In genomic region chr11:102859933-102860332, GRCm38 (mm10) we compare ENCODE assay signal across 17 mouse cellular contexts. TPM values are rescaled to one million over a fixed set of nuclear protein-coding genes. Genes with fewer than 3 reads are reported as not detected.
DNase-seq lines count a peak whose midpoint lies in the region; ATAC-seq and TF ChIP-seq lines count a peak whose summit lies in the region.
"Had no signal": no experiment of that assay in that cellular context is flagged by ENCODE, and none has a peak within 500 bp of the region (broad histone marks: within the 10 kb centered on the region; RNA-seq: fewer than 3 reads in every experiment).

No protein-coding gene starts in this region.

- no peaks in the 10 kb centered on the region for H3K27me3 ChIP-seq in stomach, postnatal 0 days (ENCODE audit: control insufficient read depth, insufficient read depth, low read length)
- H3K27me3 ChIP-seq: embryonic facial prominence, embryonic 15.5 days; limb, embryonic 13.5 days; stomach, embryonic 15.5 days had no signal

- intact Hi-C loops in left cerebral cortex, adult 2 months (cut with DNase I) = no loop called here

- no peak for TF ChIP-seq CTCF in left cerebral cortex, adult 2 months (IDR thresholded peaks at IDR 0.05)
- no peak for TF ChIP-seq CTCF in stomach, postnatal 0 days (IDR thresholded peaks at IDR 0.05; ENCODE audit: low read depth)

- no peak overlapping the region for H3K9ac ChIP-seq in stomach, postnatal 0 days (ENCODE audit: low read length)
- H3K9ac ChIP-seq: embryonic facial prominence, embryonic 15.5 days; limb, embryonic 13.5 days; lung, embryonic 14.5 days; stomach, embryonic 15.5 days had no signal

- TF ChIP-seq EP300 in stomach, postnatal 0 days (optimal IDR thresholded peaks at IDR 0.05) = no peak

- no peak overlapping the region for H3K4me3 ChIP-seq in left cerebral cortex, adult 2 months
- no peak overlapping the region for H3K4me3 ChIP-seq in stomach, postnatal 0 days (ENCODE audit: low read depth, low read length)
- H3K4me3 ChIP-seq: embryonic facial prominence, embryonic 15.5 days; limb, embryonic 13.5 days; stomach, embryonic 15.5 days had no signal

- no peak for DNase-seq in frontal cortex, postnatal 14 days (ENCODE audit: low spot score in 2 of 2)
- DNase-seq in right cerebral cortex, adult 2 months (ENCODE audit: low spot score in 2 of 2) = peak; percentile 34 to 50
- DNase-seq in right cerebral cortex, postnatal 4 days = no peak
- DNase-seq in left cerebral cortex, adult 2 months (ENCODE audit: extremely low spot score in 1 of 2, low spot score in 2 of 2) = no peak
- no peak for DNase-seq in spleen, postnatal 10 days (ENCODE audit: low spot score in 2 of 2)
- DNase-seq in stomach, postnatal 0 days (ENCODE audit: low spot score) = no peak
- DNase-seq: adrenal gland, adult 8-10 months; heart, postnatal 10 days; kidney, postnatal 25 days; lung, embryonic 14.5 days; thymus, postnatal 4 days had no signal

- H3K27ac ChIP-seq in left cerebral cortex, adult 2 months = peak overlapping the region; percentile 34
- no peak overlapping the region for H3K27ac ChIP-seq in stomach, postnatal 0 days (replicated peaks)
- H3K27ac ChIP-seq: embryonic facial prominence, embryonic 15.5 days; limb, embryonic 13.5 days; stomach, embryonic 15.5 days had no signal

- ATAC-seq in frontal cortex, adult (ENCODE audit: low TSS enrichment) = peak; percentile 83
- no peak for ATAC-seq in stomach, postnatal 0 days (ENCODE audit: low FRiP score, low TSS enrichment)
- ATAC-seq: intestine, embryonic 16.5 days had no signal

- no peaks in the 10 kb centered on the region for H3K9me3 ChIP-seq in stomach, postnatal 0 days (ENCODE audit: control insufficient read depth, low read length)
- H3K9me3 ChIP-seq: embryonic facial prominence, embryonic 15.5 days; limb, embryonic 13.5 days; stomach, embryonic 15.5 days had no signal

- H3K4me1 ChIP-seq in stomach, postnatal 0 days (replicated peaks; ENCODE audit: control insufficient read depth, insufficient read depth) = no peaks in the 10 kb centered on the region
- H3K4me1 ChIP-seq: embryonic facial prominence, embryonic 15.5 days; stomach, embryonic 15.5 days had no signal

- H3K4me2 ChIP-seq in stomach, postnatal 0 days (replicated peaks; ENCODE audit: low read depth) = no peak overlapping the region
- H3K4me2 ChIP-seq: embryonic facial prominence, embryonic 15.5 days; limb, embryonic 13.5 days; lung, embryonic 14.5 days; stomach, embryonic 15.5 days had no signal

- peaks cover 15% of the 10 kb centered on the region for H3K36me3 ChIP-seq in stomach, postnatal 0 days (ENCODE audit: control insufficient read depth, insufficient read depth, low read length)

- WGBS in stomach, postnatal 0 days = 91% methylated on average over 8 of the region's 8 CpGs

RNA-seq across cellular contexts. Expression of gene Eftud2, which starts 20.9 kb away (rescaled TPM):
- total RNA-seq in left cerebral cortex, adult 2 months (2021) = 100 to 1,000 TPM; 135 to 138 TPM
- polyA plus RNA-seq in stomach, postnatal 0 days (2015; fragmentation: Nextera tagmentation; extraction: Ambion mirVana) = 62.0 and 65.2 TPM in 2 replicates

RNA-seq across cellular contexts. Expression of gene Ccdc103, which starts 21.1 kb away (rescaled TPM):
- total RNA-seq in left cerebral cortex, adult 2 months (2021) = 1 to 10 TPM; 1.8 to 2.6 TPM
- 0.30 and 0.56 TPM in 2 replicates for polyA plus RNA-seq in stomach, postnatal 0 days (2015; fragmentation: Nextera tagmentation; extraction: Ambion mirVana)
- total RNA-seq: megakaryocyte, adult 5-6 weeks had no signal

RNA-seq across cellular contexts. Expression of gene Higd1b, which starts 24.3 kb away (rescaled TPM):
- 1 to 10 TPM; 6.1 to 8.1 TPM for total RNA-seq in left cerebral cortex, adult 2 months (2021)
- 3.2 and 5.9 TPM in 2 replicates for polyA plus RNA-seq in stomach, postnatal 0 days (2015; fragmentation: Nextera tagmentation; extraction: Ambion mirVana)
- total RNA-seq: megakaryocyte, adult 5-6 weeks had no signal
- polyA plus RNA-seq: limb, embryonic 13.5 days had no signal

RNA-seq across cellular contexts. Expression of gene Fam187a, which starts 25.0 kb away (rescaled TPM):
- total RNA-seq in left cerebral cortex, adult 2 months (2021) = not detected
- not detected in 2 replicates for polyA plus RNA-seq in stomach, postnatal 0 days (2015; fragmentation: Nextera tagmentation; extraction: Ambion mirVana)
- total RNA-seq: heart, postnatal 10 days; megakaryocyte, adult 5-6 weeks had no signal
- polyA plus RNA-seq: embryonic facial prominence, embryonic 15.5 days; intestine, embryonic 16.5 days; limb, embryonic 13.5 days; lung, embryonic 14.5 days; stomach, embryonic 15.5 days had no signal

RNA-seq across cellular contexts. Expression of gene Gjc1, which starts 40.4 kb away (rescaled TPM):
- total RNA-seq in left cerebral cortex, adult 2 months (2021) = 1 to 10 TPM; 6.1 to 6.6 TPM
- 18.1 and 21.1 TPM in 2 replicates for polyA plus RNA-seq in stomach, postnatal 0 days (2015; fragmentation: Nextera tagmentation; extraction: Ambion mirVana)

Comparison
In these comparisons a context has a peak if more than half of its experiments do, and no peak if none do; other contexts are left out.
1. DNase-seq: peak in right cerebral cortex, adult 2 months (2 of 2); none in frontal cortex, postnatal 14 days (0 of 2), right cerebral cortex, postnatal 4 days (single experiment), left cerebral cortex, adult 2 months (0 of 2), spleen, postnatal 10 days (0 of 2) and stomach, postnatal 0 days (single experiment).